Mouse (Mus musculus) thymus, postnatal 4 days (tissue): ENCODE measurements around the gene 1810009A15Rik.

Source experiments
- DNase-seq: peaks from one replicate; pipeline ENCODE4 v3.0.0; 2021

1810009A15Rik gene

GRCm38 (mm10) chr19:8921741-8922140 lies 33.1 kb downstream of the 1810009A15Rik start:
- DNase-seq: no peak

- DNase-seq: no peak
Measured at GRCm38 (mm10) chr19:8926766-8927165, 38.1 kb downstream of the 1810009A15Rik start.

- no peak for DNase-seq
Measured at GRCm38 (mm10) chr19:8927891-8928525, 39.4 kb downstream of the 1810009A15Rik start.

- no peak for DNase-seq
Measured at GRCm38 (mm10) chr19:8928689-8929223, 40.1 kb downstream of the 1810009A15Rik start.

GRCm38 (mm10) chr19:8929224-8930088 lies 40.8 kb downstream of the 1810009A15Rik start, which contains the start of the genes Rom1 and Eml3:
TSS of gene Rom1 (minus strand) at chr19:8929356.
TSS of gene Eml3 (plus strand) at chr19:8929552.
- peak; percentile 96 for DNase-seq

GRCm38 (mm10) chr19:8930117-8930516 lies 41.5 kb downstream of the 1810009A15Rik start:
- no peak for DNase-seq

- no peak for DNase-seq
Measured at GRCm38 (mm10) chr19:8930771-8931170, 42.1 kb downstream of the 1810009A15Rik start.

- DNase-seq: no peak
Measured at GRCm38 (mm10) chr19:8936736-8937135, 48.1 kb downstream of the 1810009A15Rik start.
